Mouse (Mus musculus): ENCODE data around the gene Atp1b3.
"Not testable (repeated sequence)": the region's sequence is repeated elsewhere in the genome, so short reads cannot be mapped to it uniquely, and the experiment has no call there.

Atp1b3 gene

DNA sequence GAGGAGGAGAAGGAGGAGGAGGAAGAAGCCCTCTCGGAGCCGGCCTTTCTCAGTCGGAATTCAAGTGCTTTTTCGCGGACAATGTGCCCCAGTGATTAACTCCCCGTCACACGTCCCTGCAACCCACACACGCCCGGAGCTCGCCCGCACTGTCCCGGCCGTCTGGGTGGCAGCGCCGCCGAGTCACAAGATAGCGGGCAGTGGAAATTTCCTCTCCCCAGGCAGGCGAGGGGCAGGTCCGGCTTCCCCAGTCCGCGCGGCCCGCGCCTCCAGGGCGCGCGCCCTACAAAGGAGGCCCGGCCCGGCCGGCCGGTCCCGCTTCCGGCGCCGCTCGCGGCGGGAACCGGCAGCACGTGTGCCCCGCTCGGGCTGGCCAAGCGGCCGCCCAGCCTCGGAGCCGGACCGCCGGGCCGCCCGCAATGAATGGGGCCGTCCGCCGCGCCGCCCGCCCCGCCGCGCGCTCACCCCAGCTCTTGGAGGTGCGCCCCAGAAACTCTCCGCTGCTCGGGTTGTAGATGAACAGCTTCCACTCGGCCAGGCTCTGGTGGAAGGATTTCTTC is 581 bp downstream of the Atp1b3 start:
- peak; percentile 54 for DNase-seq (ENCODE audit: low read depth, low spot score)

DNA sequence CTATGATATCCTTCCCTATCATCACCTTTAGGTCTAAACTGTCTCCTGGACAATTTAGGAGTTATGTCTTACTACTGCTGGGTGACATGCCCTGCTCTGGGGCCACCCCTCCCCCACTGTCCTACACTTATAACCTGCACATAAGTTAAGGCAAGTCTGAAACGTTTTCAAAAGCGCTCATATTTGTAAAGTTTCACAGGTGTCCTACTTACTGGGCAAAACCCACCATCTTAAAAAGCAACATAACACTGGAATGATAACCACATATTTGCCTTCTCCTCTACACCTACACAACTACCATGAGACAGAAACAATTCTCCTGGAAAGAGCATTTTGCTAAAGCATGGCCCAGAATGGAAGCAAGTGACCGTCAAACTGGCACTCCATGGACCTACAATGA is 4.2 kb downstream of the Atp1b3 start:
- no peak for DNase-seq (ENCODE audit: low read depth, low spot score)

DNA sequence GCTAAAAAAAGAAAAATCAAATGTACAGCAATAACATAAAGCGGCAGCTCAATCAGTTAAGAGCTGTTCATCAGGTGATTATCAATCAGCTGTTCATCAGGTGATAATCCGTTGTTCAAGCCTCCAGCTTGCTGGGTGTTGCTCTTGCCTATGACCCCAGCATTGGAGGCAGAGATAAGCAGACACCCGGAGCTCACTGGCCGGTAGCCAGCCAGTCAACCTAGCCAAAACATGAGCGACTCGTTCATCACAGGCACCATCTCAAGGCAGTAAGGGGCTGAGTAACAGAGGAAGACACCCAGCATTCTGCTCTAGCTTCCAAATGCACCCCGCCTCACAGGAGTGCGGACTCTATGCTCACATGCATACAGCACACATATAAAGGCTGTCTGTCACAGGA is 10.4 kb downstream of the Atp1b3 start:
- no peak for DNase-seq (ENCODE audit: low read depth, low spot score)

DNA sequence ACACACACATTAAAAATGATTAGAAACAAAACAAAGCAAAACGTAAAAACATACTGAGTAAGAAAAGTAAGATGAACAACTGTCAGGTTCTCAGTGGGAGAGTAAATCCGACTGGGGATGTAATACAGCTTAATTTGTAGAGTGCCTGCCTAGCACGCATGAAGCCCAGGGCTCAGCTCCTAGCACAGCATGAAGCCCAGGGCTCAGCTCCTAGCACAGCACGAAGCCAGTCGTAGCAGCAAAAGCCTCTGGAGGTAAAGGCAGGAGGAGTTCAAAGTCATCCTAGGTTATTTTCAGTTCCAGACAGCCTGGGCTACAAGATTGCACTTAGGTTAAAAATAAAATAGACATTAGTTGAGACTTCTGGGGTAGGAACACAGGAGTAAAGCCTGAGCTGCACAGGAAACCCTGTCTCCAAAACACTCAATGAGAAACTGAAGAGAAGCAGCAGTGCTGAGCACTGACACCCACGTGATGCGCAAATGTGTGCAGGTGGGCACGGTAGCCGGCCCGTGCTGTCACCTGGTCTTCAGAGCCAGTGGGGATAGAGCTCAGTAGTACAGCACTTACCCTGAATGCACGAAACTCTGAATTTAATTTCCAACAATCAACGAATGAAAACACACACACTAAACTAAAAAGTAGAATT is 11.0 kb downstream of the Atp1b3 start:
- no peak for DNase-seq (ENCODE audit: low read depth, low spot score)

DNA sequence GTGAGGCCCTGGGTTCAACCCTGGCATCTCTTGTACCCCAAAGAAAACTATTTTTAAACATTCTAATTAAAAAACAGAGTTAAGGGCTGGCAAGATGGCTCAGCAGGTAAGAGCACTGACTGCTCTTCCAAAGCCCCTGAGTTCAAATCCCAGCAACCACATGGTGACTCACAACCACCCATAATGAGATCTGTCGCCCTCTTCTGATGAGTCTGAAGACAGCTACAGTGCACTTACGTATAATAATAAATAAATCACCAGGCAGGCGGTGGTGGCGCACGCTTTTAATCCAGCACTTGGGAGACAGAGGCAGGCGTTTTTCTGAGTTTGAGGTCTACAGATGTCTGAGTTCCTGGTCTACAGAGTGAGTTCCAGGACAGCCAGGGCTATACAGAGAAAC is 12.5 kb downstream of the Atp1b3 start:
- DNase-seq (ENCODE audit: low read depth, low spot score), result not testable (repeated sequence)

DNA sequence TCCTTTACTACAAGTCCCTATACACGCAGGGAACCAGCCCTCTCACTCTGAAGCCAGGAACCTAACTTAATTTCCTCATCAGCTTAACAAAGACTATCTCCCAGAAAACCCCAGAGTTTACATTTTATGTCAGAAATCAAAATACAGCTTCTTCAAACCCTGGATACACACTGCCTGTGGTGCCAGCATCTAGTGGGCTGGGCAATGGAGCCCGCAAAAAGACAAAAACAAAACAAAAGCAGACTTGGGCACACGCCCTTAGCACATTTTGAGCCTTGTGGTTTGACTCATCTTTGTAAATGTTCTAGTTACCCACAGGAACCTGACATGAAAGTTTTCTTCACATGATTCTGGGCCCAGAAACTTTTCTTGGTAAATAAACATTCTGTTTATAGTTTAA is 13.8 kb downstream of the Atp1b3 start:
- no peak for DNase-seq (ENCODE audit: low read depth, low spot score)

DNA sequence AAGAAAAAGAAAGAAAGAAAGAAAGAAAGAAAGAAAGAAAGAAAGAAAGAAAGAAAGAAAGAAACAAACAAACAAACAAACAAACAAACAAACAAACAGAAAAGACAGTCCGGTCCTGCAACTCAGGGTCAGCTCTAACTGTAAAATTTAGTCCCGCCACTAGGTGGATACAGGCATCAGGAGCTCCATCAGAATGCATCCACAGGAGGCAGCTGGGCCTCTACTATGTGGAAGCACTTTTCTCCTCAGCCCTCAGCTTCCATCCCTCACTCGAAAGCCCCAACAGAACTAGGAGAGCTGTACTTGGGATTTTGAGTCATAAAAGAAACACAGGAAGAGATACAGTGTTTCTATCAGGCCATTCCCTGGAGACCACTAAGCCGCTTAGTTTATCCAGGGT is 14.2 kb downstream of the Atp1b3 start:
- DNase-seq (ENCODE audit: low read depth, low spot score), result peak; percentile 34

DNA sequence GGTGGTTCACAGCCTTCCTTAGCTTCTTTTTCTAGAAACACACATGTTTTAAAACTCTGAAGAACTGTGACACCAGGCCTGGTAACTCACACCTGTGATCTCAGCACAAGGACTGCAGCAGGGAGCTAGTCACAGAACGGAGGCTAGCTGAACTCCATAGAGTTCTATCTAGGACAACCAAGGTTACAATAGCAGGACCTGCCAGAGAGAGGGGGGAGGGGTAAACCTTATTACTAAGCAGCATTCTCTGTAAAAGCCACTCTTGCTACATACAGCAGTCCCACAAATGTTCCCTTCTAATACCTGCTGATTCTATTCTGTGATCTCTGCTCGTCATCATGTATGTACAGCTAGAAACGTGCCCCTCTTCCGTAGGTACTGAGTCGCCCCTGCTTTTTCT is 15.4 kb downstream of the Atp1b3 start:
- no peak for DNase-seq (ENCODE audit: low read depth, low spot score)

DNA sequence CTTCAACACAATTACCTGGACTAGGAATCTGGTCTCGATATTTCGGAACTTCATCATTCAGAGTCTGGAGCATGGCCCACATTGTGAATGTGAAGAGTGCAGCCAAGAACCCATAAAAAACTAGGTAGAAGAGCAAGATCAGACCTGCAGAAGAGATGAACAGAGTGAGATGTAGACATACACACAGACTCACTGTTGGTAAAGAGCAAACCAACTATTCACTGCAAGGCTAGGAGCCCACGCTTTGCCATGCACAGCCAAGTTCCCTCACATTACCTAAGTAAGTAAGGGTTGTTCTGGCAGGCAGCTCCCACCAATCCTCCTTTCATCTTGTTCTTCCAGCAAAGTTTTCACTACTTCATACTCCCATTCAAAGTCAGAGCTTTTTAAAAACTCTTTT is 18.5 kb downstream of the Atp1b3 start:
- DNase-seq (ENCODE audit: low read depth, low spot score), result no peak

DNA sequence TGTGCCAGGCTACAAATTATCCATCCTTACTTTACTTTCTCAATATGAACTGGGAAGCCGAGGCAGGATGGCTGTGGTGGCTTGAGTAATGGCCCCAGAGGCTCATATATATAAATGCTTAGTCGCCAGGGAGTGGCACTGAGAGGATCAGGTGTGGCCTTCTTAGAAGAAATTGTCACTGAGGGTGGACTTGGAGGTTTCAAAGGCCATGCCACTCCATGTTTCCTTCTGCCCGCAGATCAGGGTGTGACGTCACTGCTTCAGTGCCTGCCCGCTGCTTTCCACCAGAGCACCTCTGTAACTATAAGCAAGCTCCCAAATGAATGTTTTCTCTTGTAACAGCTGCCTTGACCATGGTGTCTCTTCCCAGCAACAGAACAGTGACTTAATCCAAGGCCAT is 33.1 kb downstream of the Atp1b3 start:
- no peak for DNase-seq (ENCODE audit: low read depth, low spot score)

DNA sequence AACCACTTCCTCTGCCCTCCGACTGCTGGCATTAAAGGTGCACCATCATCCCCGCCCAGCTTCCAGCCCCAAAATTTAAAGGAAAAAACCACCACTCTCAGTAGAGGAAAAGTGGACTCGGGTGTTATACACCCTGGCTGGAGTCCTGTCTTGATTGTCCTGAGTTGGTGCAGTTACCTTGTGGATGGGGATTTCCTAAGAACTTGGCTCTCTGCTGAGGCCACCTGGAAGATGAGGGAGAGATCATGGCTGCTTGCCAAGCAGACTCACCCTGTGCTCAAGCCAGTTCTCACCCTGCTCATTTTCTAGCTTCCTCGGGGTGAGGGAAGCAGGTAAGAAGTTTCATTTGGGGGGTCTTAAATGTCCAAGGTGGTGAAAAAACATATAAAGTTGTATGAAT is 36.0 kb downstream of the Atp1b3 start:
- DNase-seq (ENCODE audit: low read depth, low spot score), result no peak

DNA sequence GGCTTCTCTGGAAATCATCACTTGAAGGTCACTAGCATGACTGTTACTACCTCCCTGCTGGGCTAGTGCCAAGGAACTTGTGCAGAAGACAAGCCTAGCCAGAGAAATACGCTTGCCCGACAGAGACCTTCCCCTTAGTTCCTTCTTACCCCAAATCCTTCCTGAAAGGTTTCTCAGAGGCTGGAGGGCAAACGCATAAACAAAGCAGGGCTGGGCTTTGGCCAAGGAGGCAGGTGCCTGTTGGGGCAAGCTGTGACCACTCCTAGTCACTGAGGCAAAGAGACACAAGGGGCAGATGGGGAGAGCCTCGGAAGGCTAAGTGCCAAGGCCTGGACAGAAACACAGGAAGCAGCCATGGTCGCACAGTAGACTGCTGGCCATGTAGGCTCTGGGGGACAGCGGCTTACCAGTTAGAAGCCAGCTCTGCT is 37.7 kb downstream of the Atp1b3 start:
- DNase-seq (ENCODE audit: low read depth, low spot score), result no peak

DNA sequence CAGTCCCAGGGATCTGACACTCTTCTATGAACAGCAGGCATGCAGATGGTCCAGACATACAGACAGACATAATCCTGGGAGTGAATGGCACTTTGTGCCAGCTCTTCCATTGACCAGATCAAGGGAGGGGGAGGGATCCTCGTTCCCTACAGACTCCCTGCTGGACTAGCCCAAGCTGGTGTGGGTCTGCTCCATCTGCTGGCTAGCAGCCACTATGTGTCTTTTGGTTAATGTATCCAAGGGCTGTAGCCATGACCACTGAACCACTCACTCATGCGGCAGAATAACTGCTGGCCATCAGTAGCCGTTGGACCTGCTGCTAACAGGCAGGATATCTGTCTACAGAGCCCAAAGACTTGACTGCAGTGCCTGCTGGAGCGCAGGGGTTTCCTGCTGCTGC is 39.7 kb downstream of the Atp1b3 start:
- DNase-seq (ENCODE audit: low read depth, low spot score), result no peak

DNA sequence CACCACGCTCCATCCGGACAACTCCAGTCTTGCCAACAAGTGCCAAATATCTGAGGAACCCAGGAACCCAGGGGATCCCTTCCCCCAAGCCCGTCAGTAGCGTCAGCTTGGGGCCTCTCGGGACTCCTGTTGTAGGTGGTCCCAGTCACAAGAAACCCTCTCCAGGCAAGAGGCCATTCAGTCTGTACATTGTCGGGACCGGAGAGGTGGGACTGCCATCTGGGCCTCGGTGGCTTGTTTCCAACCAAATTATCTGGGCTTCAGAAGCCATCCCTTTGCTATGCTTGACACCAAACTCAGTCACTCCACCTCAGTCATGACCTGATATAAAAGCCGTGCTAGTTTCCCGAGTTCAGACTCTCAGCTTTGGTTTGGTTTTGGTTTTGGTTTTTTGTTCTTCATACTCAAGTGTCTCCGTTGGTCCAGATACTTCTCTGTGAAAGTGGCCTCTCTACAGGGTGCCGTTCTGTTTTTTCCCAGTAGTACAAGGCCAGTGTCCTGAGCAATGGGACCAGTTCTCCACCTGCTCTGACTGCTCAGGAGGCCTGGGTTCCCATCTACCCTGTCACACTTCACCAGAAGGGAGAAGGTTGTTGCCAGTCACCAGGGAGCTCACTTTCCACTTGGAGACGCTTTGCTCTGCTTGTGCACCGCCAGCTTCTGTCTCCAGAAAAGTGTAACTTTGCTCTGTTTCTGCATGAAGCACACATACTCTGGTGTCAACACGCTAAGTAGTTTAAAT is 41.7 kb downstream of the Atp1b3 start:
- no peak for DNase-seq (ENCODE audit: low read depth, low spot score)

DNA sequence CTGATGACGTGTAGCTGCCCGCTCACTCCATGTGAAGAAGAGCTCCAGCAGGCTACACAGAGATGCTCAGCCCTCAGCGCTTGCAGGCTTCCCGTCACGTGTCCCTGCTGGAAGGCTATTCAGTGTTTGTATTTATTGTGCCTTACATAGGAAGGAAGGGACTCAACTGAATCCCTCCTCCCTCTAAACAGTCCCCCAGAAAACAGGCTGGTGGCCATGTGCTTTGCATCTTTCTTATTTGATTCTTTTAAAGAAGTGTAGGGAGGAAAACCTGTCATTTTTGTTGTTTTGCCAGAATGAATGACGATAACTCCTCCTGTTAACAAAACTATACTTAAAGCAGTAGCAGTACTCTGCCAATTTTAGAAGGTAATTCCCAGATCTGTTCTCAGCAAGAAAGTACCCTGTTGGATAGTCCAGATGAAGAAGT is 43.7 kb downstream of the Atp1b3 start:
- DNase-seq (ENCODE audit: low read depth, low spot score), result no peak

DNA sequence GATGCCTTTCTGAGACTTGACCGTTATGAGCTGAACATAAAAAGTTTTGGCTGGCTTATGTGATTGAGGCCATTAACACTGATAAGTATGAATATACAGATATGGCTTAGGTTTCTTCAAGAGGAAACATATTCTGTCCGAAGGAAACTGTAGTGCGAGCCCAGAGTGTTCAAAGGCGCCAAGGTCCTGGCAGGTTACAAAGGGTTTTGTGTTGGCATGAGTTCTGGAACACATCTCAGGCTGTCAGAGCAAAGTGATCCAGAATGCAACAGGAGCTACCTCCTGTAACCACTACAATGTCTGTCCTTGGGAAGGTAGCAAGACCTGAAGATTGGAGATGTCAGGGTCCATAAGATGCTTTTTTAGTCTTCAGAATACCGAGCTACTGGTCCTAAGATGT is 44.9 kb downstream of the Atp1b3 start:
- DNase-seq (ENCODE audit: low read depth, low spot score), result no peak

DNA sequence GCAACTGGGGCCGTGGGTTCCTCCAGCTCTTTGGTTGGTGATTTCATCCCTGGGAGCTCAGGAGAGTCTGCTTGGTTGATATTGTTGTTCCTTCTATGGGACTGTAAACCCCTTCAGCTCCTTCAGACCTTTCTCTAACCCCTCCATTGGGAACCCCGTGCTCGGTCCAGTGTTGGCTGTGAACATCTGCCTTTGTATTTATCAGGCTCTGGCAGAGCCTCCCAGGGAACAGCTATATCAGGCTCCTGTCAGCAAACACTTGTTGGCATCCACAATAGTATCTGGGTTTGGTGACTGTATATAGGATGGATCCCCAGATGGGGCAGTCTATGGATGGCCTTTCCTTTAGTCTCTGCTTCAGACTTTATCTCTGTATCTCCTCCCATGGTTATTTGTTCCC is 52.2 kb downstream of the Atp1b3 start:
- no peak for DNase-seq (ENCODE audit: low read depth, low spot score)

DNA sequence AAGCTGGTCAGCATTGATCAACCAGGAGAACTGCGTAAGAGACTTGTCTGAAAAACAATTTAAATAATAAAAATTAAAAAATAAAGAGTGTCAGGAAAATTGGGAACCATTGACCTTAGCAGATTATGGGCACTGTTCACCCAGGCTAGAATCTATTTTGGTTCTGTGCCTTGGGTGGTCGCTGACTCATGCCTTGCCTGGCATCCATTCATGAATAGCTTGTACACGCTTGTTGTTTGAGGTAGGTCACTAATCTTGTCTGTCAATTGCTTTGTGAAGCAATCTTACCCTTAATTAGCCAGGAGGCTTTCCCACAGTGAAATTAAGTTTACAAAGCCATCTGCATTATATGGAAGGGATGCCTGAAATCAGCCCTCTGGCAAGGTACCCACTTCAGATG is 55.4 kb downstream of the Atp1b3 start:
- DNase-seq (ENCODE audit: low read depth, low spot score), result no peak

DNA sequence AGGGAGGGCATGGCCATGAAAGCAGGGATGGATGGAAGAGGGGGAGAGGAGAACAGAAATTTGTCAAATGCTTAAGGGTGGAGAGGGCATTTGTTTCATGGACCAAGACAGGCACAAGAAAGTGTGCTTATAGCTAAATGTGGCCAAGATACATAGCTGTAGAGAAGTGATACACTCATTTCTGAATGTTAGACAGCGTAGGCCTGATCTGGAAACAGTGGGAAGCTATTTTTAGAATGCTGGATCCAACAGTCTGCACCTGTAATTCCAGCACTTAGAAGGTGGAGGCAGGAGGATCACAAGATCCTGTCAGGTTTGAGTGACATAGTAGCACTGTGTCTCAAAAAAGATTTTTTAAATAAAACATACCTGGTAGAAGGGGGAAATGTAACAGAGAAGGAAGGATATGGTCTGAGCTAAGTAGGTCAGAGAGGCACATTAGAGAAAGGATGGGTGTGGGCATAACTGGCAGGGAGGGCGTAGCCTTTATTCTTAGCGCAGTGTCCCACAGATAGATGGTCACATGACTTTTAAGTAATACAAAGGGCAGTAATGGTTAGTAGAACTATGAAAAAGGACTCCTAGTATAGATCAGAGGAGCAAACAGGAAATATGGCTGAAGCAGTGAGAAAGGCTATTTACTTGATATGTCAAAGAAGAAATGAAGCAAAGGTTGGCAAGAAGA is 64.8 kb downstream of the Atp1b3 start:
- no peak for DNase-seq (ENCODE audit: low read depth, low spot score)

DNA sequence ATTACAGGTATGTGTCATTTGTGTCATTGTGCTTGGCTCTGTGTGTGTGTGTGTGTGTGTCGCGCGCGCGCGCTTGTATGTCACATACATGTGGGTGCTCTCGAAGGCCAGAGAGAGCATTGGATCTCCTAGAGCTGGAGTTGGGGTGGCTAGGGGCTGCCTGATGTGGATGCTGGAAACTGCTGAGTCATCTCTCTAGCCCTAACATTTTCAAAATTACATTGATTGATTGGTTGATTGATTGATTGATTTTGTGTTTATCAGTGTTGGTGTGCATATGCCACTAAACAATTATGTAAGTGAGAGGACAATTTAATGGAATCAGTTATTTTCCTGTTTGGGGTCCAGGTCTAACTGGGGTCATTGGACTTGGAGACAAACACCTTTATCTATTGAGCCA is 72.1 kb downstream of the Atp1b3 start:
- DNase-seq (ENCODE audit: low read depth, low spot score), result no peak

DNA sequence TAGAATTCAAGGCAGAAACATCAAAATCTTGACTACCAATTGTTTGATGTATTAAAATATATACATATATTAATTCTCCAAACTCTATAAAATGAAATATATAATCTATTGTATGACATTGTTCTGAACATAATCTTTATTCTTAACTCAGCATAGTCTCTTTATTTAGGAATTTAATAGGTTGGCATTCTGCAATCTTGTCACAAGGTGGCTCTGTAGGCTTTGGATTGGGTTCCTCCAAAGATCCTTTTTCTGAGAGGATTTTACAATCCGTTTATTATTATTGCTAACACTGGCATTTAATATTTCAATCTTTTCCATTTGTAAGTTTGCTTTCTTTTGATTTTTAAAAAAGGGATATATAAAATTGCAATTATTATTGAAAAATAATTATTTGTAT is 79.3 kb downstream of the Atp1b3 start:
- no peak for DNase-seq (ENCODE audit: low read depth, low spot score)

Data from c-Kit-negative CD71-positive TER-119-positive erythroid progenitor cells, embryonic 14.5 days (primary cell).